Mouse (Mus musculus): ENCODE data around the gene Gp1ba.

DNA sequence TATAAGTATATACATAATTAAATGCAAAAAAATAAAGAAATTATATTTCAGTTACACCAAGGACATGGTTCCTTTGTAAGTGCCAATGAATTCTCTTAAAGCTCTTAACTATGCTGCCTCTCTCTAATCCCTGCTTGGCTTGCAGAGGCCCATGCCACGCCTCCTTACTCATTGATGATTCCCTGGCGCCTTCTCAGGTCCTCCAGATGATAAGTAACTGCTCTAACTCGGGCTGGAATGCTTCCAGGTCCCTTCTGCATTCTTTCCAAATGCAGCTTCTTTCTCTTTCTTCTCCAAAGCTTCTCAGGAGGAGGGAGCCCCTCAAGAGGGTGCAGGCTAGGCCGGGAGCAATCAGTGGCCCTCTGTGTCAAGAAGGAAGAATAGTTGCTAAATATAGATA is 50.7 kb downstream of the Gp1ba start:
- TF ChIP-seq GATA1 (IDR thresholded peaks at IDR 0.05; ENCODE audit: borderline replicate concordance, low read length), result no peak
- TF ChIP-seq CTCF (IDR thresholded peaks at IDR 0.05; ENCODE audit: low read depth, low read length), result no peak
- TF ChIP-seq GATA2 (IDR thresholded peaks at IDR 0.05; ENCODE audit: borderline replicate concordance, low read depth, low read length), result no peak
- TF ChIP-seq TAL1 (conservative IDR thresholded peaks at IDR 0.05; ENCODE audit: low read depth, low read length), result no peak

Measured in G1E (cell line).